Mouse (Mus musculus) skeletal muscle tissue, postnatal 0 days (tissue): ENCODE measurements around the gene Creb3l1. TPM values are rescaled to one million over a fixed set of nuclear protein-coding genes. Genes with fewer than 3 reads are reported as not detected.

Experiments used
- microRNA-seq, 2 experiments: library from miRNA; unstranded; fragments of <30 nt; microRNA quantifications; one replicate each; pipeline ENCODE4; 2016
- polyA plus RNA-seq: library from polyadenylated mRNA; unstranded; fragments of >200 nt; fragmentation: Nextera tagmentation; extraction: Ambion mirVana; gene quantifications from 2 replicates; pipeline ENCODE4 v1.2.1, GENCODE M21; 2015

Gene Creb3l1
- 9.4 and 12.9 TPM in 2 replicates for polyA plus RNA-seq

DNA sequence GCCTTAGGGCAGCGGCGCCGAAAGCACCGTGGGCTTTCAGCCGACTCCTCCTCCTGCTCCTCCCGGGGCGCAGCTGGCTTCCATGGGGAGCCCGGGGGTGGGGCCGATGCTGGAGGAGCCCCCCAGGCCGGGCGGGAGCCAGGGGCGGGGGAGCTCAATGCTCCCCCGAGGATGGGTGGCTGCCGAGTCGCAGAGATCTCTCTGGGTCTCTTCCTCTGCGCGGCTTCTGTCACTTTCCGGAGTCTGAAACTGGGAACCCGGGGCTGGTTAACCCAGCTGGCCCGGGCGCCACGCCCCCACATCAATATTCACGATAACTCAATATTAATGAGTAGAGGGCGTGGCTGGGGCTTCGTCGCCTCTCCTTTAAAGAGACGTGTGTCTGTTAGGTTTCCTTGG lies at the start of gene Creb3l1:
Gene Creb3l1, minus strand, starts transcription at position 229 of the 399 bp plus-strand sequence.

DNA sequence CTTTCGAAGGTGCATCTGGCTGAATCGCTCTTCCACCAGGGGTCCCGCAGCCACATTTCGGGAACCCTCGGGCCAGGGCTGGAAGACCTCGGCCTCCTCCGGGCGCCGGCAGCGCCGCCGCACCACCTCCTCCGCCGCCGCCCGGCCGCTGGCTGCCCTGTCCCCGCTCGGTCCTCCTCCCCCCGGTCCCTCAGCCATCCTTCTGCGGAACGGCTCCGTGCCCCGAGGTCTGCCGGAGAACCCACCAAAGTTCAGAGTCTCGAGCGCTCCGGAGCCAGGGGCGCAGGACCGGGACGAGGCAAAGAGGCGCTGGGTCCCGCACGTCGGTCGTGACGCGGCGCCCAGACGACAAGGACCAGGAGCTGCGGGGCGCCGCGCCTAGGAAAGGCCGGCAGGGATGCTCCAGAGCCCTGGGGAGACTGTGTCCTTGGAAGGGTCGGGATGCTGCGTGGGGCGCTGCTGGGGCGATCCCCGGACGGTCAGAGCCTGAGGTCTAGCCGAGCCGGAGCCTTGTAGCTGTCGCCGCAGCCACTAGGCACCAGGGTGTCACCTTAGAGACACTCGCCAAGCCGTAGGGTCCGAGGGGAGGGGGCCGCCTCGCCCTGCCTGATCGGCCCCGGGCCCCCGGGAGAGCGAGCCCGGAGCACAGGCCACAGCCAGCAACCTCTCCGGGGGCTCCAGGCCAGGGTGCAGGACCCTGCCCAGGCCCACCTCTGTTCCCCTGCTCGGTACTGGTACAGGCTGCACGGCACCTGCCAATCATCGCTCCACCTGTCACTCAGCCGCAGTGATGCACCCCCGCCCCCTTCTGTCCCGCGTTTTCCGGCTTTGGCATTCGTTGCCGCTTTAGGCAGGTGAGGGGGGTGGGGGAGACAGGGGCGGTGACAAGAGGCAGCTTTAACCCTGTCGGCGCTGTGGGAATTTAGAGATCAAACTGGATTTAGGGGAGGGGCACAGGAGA lies 48.4 kb downstream of the Creb3l1 start, which contains the start of gene Dgkz:
Gene Dgkz, minus strand, starts transcription at position 284 of the 961 bp plus-strand sequence.

DNA sequence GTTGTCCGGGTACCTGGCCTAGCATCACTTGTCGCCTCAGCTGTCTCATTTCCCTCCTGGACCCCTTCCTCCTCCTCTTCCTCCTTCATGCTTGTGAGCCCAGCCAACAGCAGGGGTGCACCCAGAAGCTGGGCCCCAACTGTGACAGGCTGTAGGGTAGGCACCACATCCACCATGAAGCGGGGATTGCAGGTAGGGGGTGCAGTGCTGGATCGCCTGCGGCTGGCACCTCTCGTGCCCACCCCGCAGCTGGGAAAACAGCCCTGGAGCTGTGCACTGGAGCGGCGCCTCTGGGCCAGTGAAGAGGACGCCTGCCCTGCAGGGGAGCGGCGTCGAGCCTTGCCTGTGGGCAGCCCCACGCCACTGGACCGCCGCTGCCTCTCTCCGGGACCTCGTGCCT lies 78.8 kb downstream of the Creb3l1 start, which contains the start of gene Gm9821:
Gene Gm9821, plus strand, starts transcription at position 221 of the 400 bp plus-strand sequence.

Small RNA genes lying within 50 kb of the gene (microRNA-seq; reads per million reads assigned to microRNA genes)
- gene Mir6999: 0.10 to 0.21 reads per million in 2 experiments

Other genes with a start within 250 kb of the Creb3l1 start
- gene Chrm4, start 97.3 kb downstream of the Creb3l1 start, polyA plus RNA-seq: not detected in 2 replicates
- gene Mdk, start 92.2 kb downstream of the Creb3l1 start, polyA plus RNA-seq: 80.5 and 123 TPM in 2 replicates
- 0.83 and 1.0 TPM in 2 replicates for gene Gm9821, start 78.8 kb downstream of the Creb3l1 start, polyA plus RNA-seq
- 22.7 and 26.4 TPM in 2 replicates for gene Dgkz, start 48.6 kb downstream of the Creb3l1 start, polyA plus RNA-seq
- 9.6 and 11.7 TPM in 2 replicates for gene Phf21a, start 68.6 kb upstream of the Creb3l1 start, polyA plus RNA-seq